Mouse (Mus musculus) cortical plate, adult 2 months (tissue): Measurements from ENCODE around the gene Tspoap1.

Source experiments
- CTCF ChIP-seq: fragments of 200-500 bp; IDR thresholded peaks from 2 replicates; pipeline ENCODE4 v1.5.1; 2011; ENCODE audit warnings: mild to moderate bottlenecking, control low read depth, low read length; ENCODE audit not compliant: insufficient read depth; ENCODE audit errors: extremely low read depth
- POLR2A ChIP-seq: fragments of 200-500 bp; IDR thresholded peaks from 2 replicates; pipeline ENCODE4 v1.6.1; 2011; ENCODE audit warnings: mild to moderate bottlenecking, low read length, control low read depth; ENCODE audit not compliant: insufficient read depth; ENCODE audit errors: extremely low read depth

DNA sequence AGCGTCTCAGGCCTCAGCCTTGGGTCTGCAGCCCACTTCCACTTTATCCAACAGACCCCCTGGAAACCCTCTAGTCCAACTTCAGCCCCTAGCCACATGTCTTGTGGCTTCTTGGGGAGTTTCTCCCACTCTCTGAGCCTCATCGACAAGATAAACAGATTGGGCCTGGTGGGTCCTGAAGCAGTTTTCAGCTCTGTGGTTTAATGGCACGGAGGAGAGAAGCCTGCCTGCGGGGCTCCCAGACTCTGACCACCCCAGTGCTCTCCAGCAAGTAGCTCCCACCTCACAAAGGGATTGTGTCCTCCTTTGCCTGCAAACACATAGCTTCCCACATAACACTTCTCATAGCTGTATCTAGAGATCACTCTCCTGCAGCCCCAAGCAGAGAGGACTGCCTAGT is 32.9 kb upstream of the Tspoap1 start:
- TF ChIP-seq CTCF: no peak
- no peak for TF ChIP-seq POLR2A
